Mouse (Mus musculus) spleen, adult 2 months (tissue): ENCODE results near the gene Cdh13. TPM values are rescaled to one million over a fixed set of nuclear protein-coding genes. Genes with fewer than 3 reads are reported as not detected.
"Not testable (repeated sequence)": the region's sequence is repeated elsewhere in the genome, so short reads cannot be mapped to it uniquely, and the experiment has no call there.

Experiments used
- DNase-seq, 2 experiments: peaks; one replicate each; pipeline versions ENCODE4 v3.0.0 to v3.0.0-alpha.2; 2012 to 2021; ENCODE audit warnings: low spot score in 2 of 2, low read depth in 1 of 2
- H3K27ac ChIP-seq: fragments of 200-500 bp; 2 replicates; pipeline ENCODE4 v1.5.1; 2012; ENCODE audit warnings: low read length, inconsistent platforms; ENCODE audit not compliant: insufficient read depth
- H3K27me3 ChIP-seq: fragments of 200-500 bp; 2 replicates; pipeline ENCODE4 v1.6.1; 2012; ENCODE audit warnings: mild to moderate bottlenecking, moderate library complexity, low read length, inconsistent platforms; ENCODE audit not compliant: control insufficient read depth, insufficient read depth
- H3K36me3 ChIP-seq: fragments of 200-500 bp; 2 replicates; pipeline ENCODE4 v1.6.1; 2012; ENCODE audit warnings: mild to moderate bottlenecking, low read length, inconsistent platforms; ENCODE audit not compliant: control insufficient read depth, insufficient read depth
- H3K4me1 ChIP-seq: fragments of 200-500 bp; 2 replicates; pipeline ENCODE4 v1.6.1; 2011; ENCODE audit warnings: inconsistent platforms; ENCODE audit not compliant: control insufficient read depth, insufficient read depth, insufficient read length
- H3K4me3 ChIP-seq: fragments of 200-500 bp; 2 replicates; pipeline ENCODE4 v1.5.1; 2011; ENCODE audit warnings: mild to moderate bottlenecking, inconsistent platforms; ENCODE audit not compliant: insufficient read depth, insufficient read length; ENCODE audit errors: extremely low read depth
- CTCF ChIP-seq: fragments of 200-500 bp; IDR thresholded peaks from 2 replicates; pipeline ENCODE4 v1.5.1; 2011; ENCODE audit warnings: mild to moderate bottlenecking, inconsistent platforms; ENCODE audit not compliant: insufficient read depth, insufficient read length, insufficient replicate concordance; ENCODE audit errors: extremely low read depth
- POLR2A ChIP-seq: fragments of 200-500 bp; IDR thresholded peaks from 2 replicates; pipeline ENCODE4 v1.6.1; 2011; ENCODE audit warnings: low read depth, low read length, inconsistent platforms
- WGBS: fragments of 180-500 bp; shearing (Covaris S2); methylation state at CpG from one replicate; pipeline ENCODE4 v1.1.7; 2018; 5-methylcytosine and 5-hydroxymethylcytosine counted together
- polyA plus RNA-seq: library from polyadenylated mRNA; depleted of rRNA; stranded (reverse); fragments of >200 nt; gene quantifications from 2 replicates; pipeline ENCODE4 v1.2.3, GENCODE M21; 2012

The Cdh13 gene
- polyA plus RNA-seq, 1 experiment: 0.50 TPM

GRCm38 (mm10) chr8:119353659-119354023 lies 1070.1 kb downstream of the Cdh13 start:
- Histone ChIP-seq H3K27me3 (no peaks in the 10 kb centered on the region), H3K4me3 (no peak overlapping the region), H3K27ac (no peak overlapping the region), H3K36me3 (peaks cover 10% of the 10 kb centered on the region), H3K4me1 (peaks cover 7% of the 10 kb centered on the region; the same call in 1 of the 2 replicates)
- DNase-seq: no peak
- no peak for TF ChIP-seq CTCF
- no peak for TF ChIP-seq POLR2A
- WGBS: 40% methylated on average over 6 of the region's 6 CpGs

- TF ChIP-seq CTCF: peak; percentile 14; the same call in 1 of the 2 replicates
- H3K4me3 ChIP-seq, DNase-seq, H3K4me1 ChIP-seq, H3K36me3 ChIP-seq, H3K27me3 ChIP-seq, H3K27ac ChIP-seq: not testable (repeated sequence)
- WGBS: 52% methylated on average over 5 of the region's 5 CpGs
Measured at GRCm38 (mm10) chr8:119356631-119357030, 1073.1 kb downstream of the Cdh13 start.

- Histone ChIP-seq H3K4me3 (no peak overlapping the region), H3K36me3 (no peaks in the 10 kb centered on the region), H3K4me1 (peaks cover 5% of the 10 kb centered on the region; the same call in 1 of the 2 replicates), H3K27me3 (no peaks in the 10 kb centered on the region), H3K27ac (no peak overlapping the region)
- no peak for DNase-seq
- TF ChIP-seq POLR2A: no peak
- no peak for TF ChIP-seq CTCF
- 82% methylated on average over 7 of the region's 7 CpGs for WGBS
Measured at GRCm38 (mm10) chr8:119358175-119358574, 1074.6 kb downstream of the Cdh13 start.

- WGBS: 68% methylated on average over 14 of the region's 14 CpGs
- Histone ChIP-seq H3K27ac (no peak overlapping the region), H3K27me3 (no peaks in the 10 kb centered on the region), H3K36me3 (no peaks in the 10 kb centered on the region), H3K4me1 (peaks cover under 1% of the 10 kb centered on the region; the same call in 1 of the 2 replicates), H3K4me3 (no peak overlapping the region)
- TF ChIP-seq POLR2A: no peak
- peak; percentile 72; the same call in 1 of the 2 replicates for TF ChIP-seq CTCF
- DNase-seq: peak in 1 of 2 experiments; percentile 48
Measured at GRCm38 (mm10) chr8:119358836-119359235, 1075.3 kb downstream of the Cdh13 start.

- WGBS: 72% methylated on average over 8 of the region's 8 CpGs
- Histone ChIP-seq H3K4me1 (no peaks in the 10 kb centered on the region), H3K27ac (no peak overlapping the region), H3K4me3 (no peak overlapping the region), H3K27me3 (no peaks in the 10 kb centered on the region), H3K36me3 (no peaks in the 10 kb centered on the region)
- TF ChIP-seq CTCF: no peak
- TF ChIP-seq POLR2A: no peak
- DNase-seq: no peak
Measured at GRCm38 (mm10) chr8:119360686-119361295, 1077.3 kb downstream of the Cdh13 start.
